Mouse (Mus musculus) liver, embryonic 15.5 days (tissue): ENCODE measurements around the gene Bcl7a. TPM values are rescaled to one million over a fixed set of nuclear protein-coding genes. Genes with fewer than 3 reads are reported as not detected.

Experiments
- ATAC-seq: fragments of 200-750 bp; cut with Nextera tagmentation; 2 replicates; pipeline ENCODE4 v1.8.0; 2017; ENCODE audit warnings: moderate number of reproducible peaks, mild to moderate bottlenecking, moderate library complexity; ENCODE audit not compliant: insufficient read depth
- H3K27ac ChIP-seq: fragments of 300-500 bp; sonication (generic); replicated peaks from 2 replicates; pipeline ENCODE4 v1.5.1; 2015; ENCODE audit warnings: mild to moderate bottlenecking, inconsistent platforms
- H3K27me3 ChIP-seq: fragments of 300-500 bp; sonication (generic); 2 replicates; pipeline ENCODE4 v1.6.1; 2015; ENCODE audit warnings: mild to moderate bottlenecking, inconsistent platforms
- H3K36me3 ChIP-seq: fragments of 300-500 bp; sonication (generic); replicated peaks from 2 replicates; pipeline ENCODE4 v1.6.1; 2015; ENCODE audit warnings: moderate library complexity, mild to moderate bottlenecking, inconsistent platforms
- H3K4me1 ChIP-seq: fragments of 300-500 bp; sonication (generic); replicated peaks from 2 replicates; pipeline ENCODE4 v1.6.1; 2015; ENCODE audit warnings: inconsistent platforms
- H3K4me2 ChIP-seq: fragments of 300-500 bp; sonication (generic); 2 replicates; pipeline ENCODE4 v1.6.1; 2015; ENCODE audit warnings: moderate library complexity, mild to moderate bottlenecking, inconsistent platforms
- H3K4me3 ChIP-seq: fragments of 300-500 bp; sonication (generic); replicated peaks from 2 replicates; pipeline ENCODE4 v1.5.1; 2015; ENCODE audit warnings: mild to moderate bottlenecking, inconsistent platforms
- H3K9ac ChIP-seq: fragments of 300-500 bp; sonication (generic); 2 replicates; pipeline ENCODE4 v1.6.1; 2015; ENCODE audit warnings: moderate library complexity, mild to moderate bottlenecking, inconsistent platforms
- H3K9me3 ChIP-seq: fragments of 300-500 bp; sonication (generic); replicated peaks from 2 replicates; pipeline ENCODE4 v1.6.1; 2016; ENCODE audit warnings: inconsistent platforms
- WGBS: fragments of 180-500 bp; shearing (Covaris S2); methylation state at CpG from one replicate; pipeline ENCODE4 v1.1.7; 2015; ENCODE audit warnings: mixed read lengths; ENCODE audit not compliant: insufficient replicate concordance; 5-methylcytosine and 5-hydroxymethylcytosine counted together
- polyA plus RNA-seq: library from polyadenylated mRNA; unstranded; fragments of >200 nt; fragmentation: Nextera tagmentation; extraction: Ambion mirVana; gene quantifications from 2 replicates; pipeline ENCODE4 v1.2.1, GENCODE M21; 2015

Bcl7a gene
- polyA plus RNA-seq, 1 experiment from 2014 or later: 5.6 TPM

- H3K27me3 ChIP-seq: peaks cover 17% of the 10 kb centered on the region
- 26% methylated on average over 5 of the region's 5 CpGs for WGBS
- peaks cover 4% of the 10 kb centered on the region; the same call in 1 of the 2 replicates for H3K36me3 ChIP-seq
- ATAC-seq: no peak
- H3K9ac ChIP-seq: no peak overlapping the region
- H3K4me2 ChIP-seq: no peak overlapping the region
- H3K4me3 ChIP-seq: no peak overlapping the region
- H3K27ac ChIP-seq: no peak overlapping the region
- H3K4me1 ChIP-seq: peaks cover 9% of the 10 kb centered on the region
- H3K9me3 ChIP-seq: no peaks in the 10 kb centered on the region
These were observed 35.9 kb downstream of the Bcl7a start for GRCm38 (mm10) chr5:123379504-123379931.

GRCm38 (mm10) chr5:123381968-123382367 is 38.3 kb downstream of the Bcl7a start:
- H3K4me1 ChIP-seq: peaks cover 9% of the 10 kb centered on the region
- WGBS: 19% methylated on average over 20 of the region's 20 CpGs

GRCm38 (mm10) chr5:123382686-123383085 is 39.1 kb downstream of the Bcl7a start:
- Histone ChIP-seq H3K4me3 (no peak overlapping the region), H3K4me2 (no peak overlapping the region), H3K9ac (no peak overlapping the region), H3K36me3 (no peaks in the 10 kb centered on the region), H3K27me3 (peaks cover 17% of the 10 kb centered on the region), H3K4me1 (peaks cover 8% of the 10 kb centered on the region), H3K27ac (no peak overlapping the region), H3K9me3 (no peaks in the 10 kb centered on the region)
- 78% methylated on average over 8 of the region's 8 CpGs for WGBS
- ATAC-seq: no peak

More at GRCm38 (mm10) chr5:123381968-123382367, 38.3 kb downstream of the Bcl7a start:
- peak overlapping the region; percentile 37 for H3K4me2 ChIP-seq
- H3K36me3 ChIP-seq: no peaks in the 10 kb centered on the region
- H3K27me3 ChIP-seq: peaks cover 17% of the 10 kb centered on the region
- H3K4me3 ChIP-seq: no peak overlapping the region
- no peaks in the 10 kb centered on the region for H3K9me3 ChIP-seq
- no peak overlapping the region for H3K27ac ChIP-seq
- no peak for ATAC-seq
- no peak overlapping the region for H3K9ac ChIP-seq

DNA sequence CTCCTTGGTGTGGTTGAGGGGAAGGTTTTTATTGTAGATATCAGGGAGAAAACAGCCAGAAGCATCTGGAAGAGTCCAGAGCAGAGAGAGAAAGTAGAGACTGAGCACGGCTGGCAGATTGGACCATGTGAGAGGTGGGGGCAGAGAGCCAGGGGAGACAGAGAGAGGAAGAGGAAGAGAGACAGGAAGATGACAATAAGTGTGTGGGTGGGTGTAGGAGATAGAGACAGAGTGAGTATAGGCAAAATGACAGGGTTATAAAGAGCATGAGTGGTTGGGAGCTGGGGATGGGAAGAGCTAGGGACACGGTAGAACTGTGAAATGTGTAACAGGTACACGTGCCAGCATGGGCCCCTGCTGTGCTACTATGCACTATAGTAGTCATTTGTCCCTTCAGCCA is 44.8 kb downstream of the Bcl7a start:
- peaks cover 10% of the 10 kb centered on the region for H3K4me1 ChIP-seq
- no peak for ATAC-seq
- no peak overlapping the region for H3K4me2 ChIP-seq
- H3K9me3 ChIP-seq: no peaks in the 10 kb centered on the region
- no peak overlapping the region for H3K9ac ChIP-seq
- WGBS: 16% methylated on average over 3 of the region's 3 CpGs
- H3K36me3 ChIP-seq: no peaks in the 10 kb centered on the region
- no peak overlapping the region for H3K27ac ChIP-seq
- peaks cover 3% of the 10 kb centered on the region; the same call in 1 of the 2 replicates for H3K27me3 ChIP-seq
- H3K4me3 ChIP-seq: no peak overlapping the region

DNA sequence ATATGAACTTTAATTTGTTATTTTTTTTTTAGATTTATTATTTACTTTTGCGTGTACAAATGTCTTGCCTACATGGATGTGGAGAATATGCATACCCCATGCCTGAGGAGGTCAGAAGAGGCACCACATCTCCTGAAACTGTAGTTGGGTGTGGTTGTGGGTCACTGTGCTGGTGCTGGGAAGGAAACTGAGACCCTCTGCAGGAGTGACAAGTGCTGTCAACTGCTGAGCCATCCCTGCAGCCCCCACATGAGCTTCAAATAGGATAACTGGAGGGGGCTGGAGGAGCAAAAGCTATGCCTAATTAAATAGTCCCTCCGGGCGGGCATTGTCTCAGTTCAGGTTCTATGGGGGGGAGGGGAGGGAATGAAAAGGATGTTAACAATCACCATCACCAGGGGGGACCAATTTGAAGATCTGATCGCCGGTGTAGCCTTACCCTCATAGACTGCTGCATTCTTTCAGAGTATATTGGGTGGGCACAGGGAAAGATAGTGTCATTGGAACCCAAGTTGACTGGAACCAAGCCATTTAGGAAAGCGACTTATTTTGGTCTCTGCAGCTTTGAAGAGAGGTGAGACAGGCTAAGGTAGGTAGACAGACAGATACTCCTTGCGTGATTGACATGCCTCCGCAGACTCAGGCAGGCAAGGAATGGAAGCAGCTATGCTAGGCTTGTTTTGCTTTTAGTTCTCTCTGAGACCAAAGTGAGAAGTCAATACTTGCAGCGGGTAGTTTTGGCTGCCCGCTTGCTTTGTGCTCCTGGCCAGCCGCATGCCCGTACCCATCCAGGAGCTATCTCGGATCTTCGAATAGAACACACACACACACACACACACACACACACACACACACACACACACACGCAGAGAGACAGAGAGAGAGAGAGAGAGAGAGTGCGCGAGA is 47.2 kb downstream of the Bcl7a start:
- no peaks in the 10 kb centered on the region for H3K36me3 ChIP-seq
- no peaks in the 10 kb centered on the region for H3K9me3 ChIP-seq
- H3K27ac ChIP-seq: no peak overlapping the region
- H3K9ac ChIP-seq: no peak overlapping the region
- peaks cover 32% of the 10 kb centered on the region for H3K4me1 ChIP-seq
- ATAC-seq: no peak
- peak overlapping the region; percentile 55 for H3K4me2 ChIP-seq
- H3K27me3 ChIP-seq: peaks cover 3% of the 10 kb centered on the region; the same call in 1 of the 2 replicates
- 13% methylated on average over 17 of the region's 17 CpGs for WGBS
- H3K4me3 ChIP-seq: peak overlapping the region; percentile 24

DNA sequence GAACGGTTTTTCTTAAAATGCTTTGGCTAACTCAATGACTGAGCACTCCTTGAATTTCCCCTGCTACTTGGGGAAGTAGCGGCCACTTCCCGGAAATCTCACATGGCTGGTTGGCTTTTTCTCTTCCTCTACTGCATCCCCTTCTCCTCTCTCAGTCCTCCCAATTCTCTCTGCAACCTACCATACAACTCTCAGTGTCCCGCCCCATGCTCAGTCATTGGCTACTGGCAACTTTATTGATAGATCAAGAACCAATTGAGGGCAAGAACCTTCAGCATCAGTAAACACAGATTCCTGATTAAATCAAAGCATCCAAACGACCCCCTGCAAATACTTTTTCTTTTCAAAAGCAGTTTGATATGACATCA is 47.8 kb downstream of the Bcl7a start:
- Histone ChIP-seq H3K4me1 (peaks cover 38% of the 10 kb centered on the region), H3K9me3 (no peaks in the 10 kb centered on the region), H3K4me2 (peak overlapping the region; percentile 55), H3K4me3 (peak overlapping the region; percentile 24), H3K36me3 (no peaks in the 10 kb centered on the region), H3K9ac (no peak overlapping the region), H3K27me3 (peaks cover 3% of the 10 kb centered on the region; the same call in 1 of the 2 replicates), H3K27ac (no peak overlapping the region)
- ATAC-seq: no peak
- WGBS: 10% methylated on average over 5 of the region's 5 CpGs

DNA sequence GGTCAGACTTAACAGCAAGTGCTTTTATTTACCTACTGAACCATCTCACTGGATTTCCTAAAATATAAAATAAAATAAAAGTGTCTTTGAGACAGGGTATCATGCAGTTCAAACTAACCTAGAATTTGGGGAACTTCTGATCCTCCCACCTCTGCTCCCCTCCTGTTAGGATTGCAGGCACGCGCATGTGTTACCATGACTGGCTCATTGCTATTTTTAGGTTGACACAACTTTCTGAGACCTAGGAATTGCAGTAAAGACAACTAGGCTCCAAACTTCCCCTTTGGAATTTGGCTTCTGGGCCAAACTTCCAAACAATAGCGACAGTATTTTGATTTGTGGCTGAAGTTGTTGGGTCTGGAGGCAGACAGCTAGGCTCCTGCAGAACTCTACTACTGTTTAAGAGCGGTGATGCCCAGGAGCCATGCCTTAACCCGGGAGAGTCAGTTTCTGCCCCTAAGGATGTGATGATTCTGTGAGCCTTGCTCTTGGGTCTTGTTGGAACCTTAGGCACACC is 50.2 kb downstream of the Bcl7a start:
- peaks cover 56% of the 10 kb centered on the region for H3K4me1 ChIP-seq
- peaks cover 3% of the 10 kb centered on the region; the same call in 1 of the 2 replicates for H3K27me3 ChIP-seq
- H3K4me3 ChIP-seq: peak overlapping the region; percentile 84
- H3K36me3 ChIP-seq: no peaks in the 10 kb centered on the region
- WGBS: 13% methylated on average over 5 of the region's 5 CpGs
- peak overlapping the region; percentile 80; the same call in 1 of the 2 replicates for H3K9ac ChIP-seq
- H3K4me2 ChIP-seq: peak overlapping the region; percentile 100
- ATAC-seq: no peak
- peak overlapping the region; percentile 68 for H3K27ac ChIP-seq
- H3K9me3 ChIP-seq: no peaks in the 10 kb centered on the region

DNA sequence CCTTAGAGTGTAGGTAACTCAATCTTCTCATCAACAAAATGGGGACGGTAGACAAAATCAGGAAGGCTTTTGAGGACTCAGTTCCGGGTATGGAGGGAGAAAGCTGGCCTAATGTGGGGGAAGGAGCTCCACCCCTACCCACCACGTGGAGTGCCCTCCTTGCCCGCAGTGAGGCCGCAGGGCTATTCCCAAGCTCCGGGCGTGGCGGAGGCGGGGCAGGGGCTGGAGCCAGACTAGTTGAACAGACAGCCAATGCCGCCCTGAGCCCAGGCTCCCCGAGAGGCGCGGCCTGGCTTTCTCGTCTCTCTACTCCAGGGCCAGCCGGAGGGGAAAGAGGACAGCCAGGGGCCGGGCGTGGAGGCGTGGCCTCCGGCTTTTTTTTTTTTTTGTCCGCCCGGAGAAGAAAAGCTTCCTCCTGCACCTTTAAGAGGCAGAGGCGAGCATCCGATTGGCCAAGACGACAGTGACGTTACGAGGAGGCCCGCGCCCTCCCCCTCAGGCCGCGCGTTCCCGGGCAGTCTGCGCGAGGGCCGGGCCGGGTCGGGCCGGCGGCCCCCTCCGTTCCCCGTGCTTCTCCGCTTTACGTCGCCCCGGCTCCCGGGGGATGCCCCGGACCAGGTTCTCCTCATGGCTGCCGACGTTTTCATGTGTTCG is 50.8 kb downstream of the Bcl7a start, which contains the start of gene Mlxip:
Mlxip (plus strand) TSS at position 496 of the 654 bp plus-strand sequence.
- H3K4me1 ChIP-seq: peaks cover 56% of the 10 kb centered on the region
- under 1% methylated on average over 50 of the region's 50 CpGs for WGBS

GRCm38 (mm10) chr5:123394957-123395881 is 51.6 kb downstream of the Bcl7a start:
- H3K9me3 ChIP-seq: no peaks in the 10 kb centered on the region
- peak overlapping the region; percentile 80 for H3K9ac ChIP-seq
- peaks cover 3% of the 10 kb centered on the region; the same call in 1 of the 2 replicates for H3K27me3 ChIP-seq
- under 1% methylated on average over 65 of the region's 65 CpGs for WGBS
- H3K27ac ChIP-seq: peak overlapping the region; percentile 69
- peaks cover 56% of the 10 kb centered on the region for H3K4me1 ChIP-seq
- peak overlapping the region; percentile 100 for H3K4me2 ChIP-seq
- peak overlapping the region; percentile 84 for H3K4me3 ChIP-seq
- H3K36me3 ChIP-seq: no peaks in the 10 kb centered on the region
- peak; percentile 43 for ATAC-seq

More for the DNA sequence above, 50.8 kb downstream of the Bcl7a start, which contains the start of gene Mlxip:
- peak within 1 kb of the TSS; percentile 84 for H3K4me3 ChIP-seq
- peak within 1 kb of the TSS; percentile 80 for H3K9ac ChIP-seq
- peaks cover 3% of the 10 kb centered on the region; the same call in 1 of the 2 replicates for H3K27me3 ChIP-seq
- no peaks in the 10 kb centered on the region for H3K36me3 ChIP-seq
- H3K9me3 ChIP-seq: no peaks in the 10 kb centered on the region
- peak within 1 kb of the TSS; percentile 69 for H3K27ac ChIP-seq
- ATAC-seq: peak; percentile 94
- H3K4me2 ChIP-seq: peak within 1 kb of the TSS; percentile 100

GRCm38 (mm10) chr5:123396901-123397464 is 53.3 kb downstream of the Bcl7a start:
- H3K9me3 ChIP-seq: no peaks in the 10 kb centered on the region
- H3K4me3 ChIP-seq: 0 out of 2 replicates have a peak overlapping the region, but pooled peaks have one; percentile 84
- no peak for ATAC-seq
- H3K4me1 ChIP-seq: peaks cover 46% of the 10 kb centered on the region
- H3K9ac ChIP-seq: no peak overlapping the region
- WGBS: 36% methylated on average over 8 of the region's 8 CpGs
- H3K36me3 ChIP-seq: no peaks in the 10 kb centered on the region
- H3K27me3 ChIP-seq: no peaks in the 10 kb centered on the region
- H3K4me2 ChIP-seq: peak overlapping the region; percentile 100
- H3K27ac ChIP-seq: no peak overlapping the region
